Mouse (Mus musculus) T-cell, adult 2 months (primary cell): Measurements from ENCODE around the gene Rnaseh2c.

Source experiments
- DNase-seq: peaks from one replicate; pipeline ENCODE4 v3.0.0; 2022; ENCODE audit warnings: low spot score

Rnaseh2c gene

GRCm38 (mm10) chr19:5601752-5602541, at the start of gene Rnaseh2c:
Gene Rnaseh2c, plus strand, starts transcription at chr19:5601873.
- DNase-seq, result peak; percentile 89

- DNase-seq, result no peak
These were observed 47.9 kb upstream of the Rnaseh2c start for GRCm38 (mm10) chr19:5553802-5554201.

GRCm38 (mm10) chr19:5554212-5554611, 47.5 kb upstream of the Rnaseh2c start:
- DNase-seq, result no peak

DNA sequence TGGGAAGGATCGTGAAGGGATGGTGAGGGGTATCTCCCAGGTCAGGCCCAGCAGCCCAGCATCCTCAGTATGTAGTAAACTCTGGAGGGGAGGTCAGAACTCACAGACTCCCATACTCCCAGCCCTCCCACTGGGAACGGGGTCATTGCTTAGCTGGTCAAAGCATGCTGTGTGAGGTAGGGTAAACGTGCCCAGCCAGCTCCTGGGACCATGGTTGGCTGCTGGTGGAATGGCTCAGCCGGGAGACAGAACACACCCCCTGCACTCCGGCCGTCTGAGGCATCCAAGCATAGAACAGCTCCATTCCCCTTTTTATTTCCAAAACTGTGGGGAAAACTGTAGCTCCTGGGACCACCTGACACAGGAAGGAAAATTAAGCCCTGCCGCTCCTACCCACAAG, 43.5 kb upstream of the Rnaseh2c start:
- no peak for DNase-seq

- no peak for DNase-seq
These were observed 42.9 kb upstream of the Rnaseh2c start for GRCm38 (mm10) chr19:5558770-5559169.

GRCm38 (mm10) chr19:5559229-5559628, 42.4 kb upstream of the Rnaseh2c start:
- no peak for DNase-seq

DNA sequence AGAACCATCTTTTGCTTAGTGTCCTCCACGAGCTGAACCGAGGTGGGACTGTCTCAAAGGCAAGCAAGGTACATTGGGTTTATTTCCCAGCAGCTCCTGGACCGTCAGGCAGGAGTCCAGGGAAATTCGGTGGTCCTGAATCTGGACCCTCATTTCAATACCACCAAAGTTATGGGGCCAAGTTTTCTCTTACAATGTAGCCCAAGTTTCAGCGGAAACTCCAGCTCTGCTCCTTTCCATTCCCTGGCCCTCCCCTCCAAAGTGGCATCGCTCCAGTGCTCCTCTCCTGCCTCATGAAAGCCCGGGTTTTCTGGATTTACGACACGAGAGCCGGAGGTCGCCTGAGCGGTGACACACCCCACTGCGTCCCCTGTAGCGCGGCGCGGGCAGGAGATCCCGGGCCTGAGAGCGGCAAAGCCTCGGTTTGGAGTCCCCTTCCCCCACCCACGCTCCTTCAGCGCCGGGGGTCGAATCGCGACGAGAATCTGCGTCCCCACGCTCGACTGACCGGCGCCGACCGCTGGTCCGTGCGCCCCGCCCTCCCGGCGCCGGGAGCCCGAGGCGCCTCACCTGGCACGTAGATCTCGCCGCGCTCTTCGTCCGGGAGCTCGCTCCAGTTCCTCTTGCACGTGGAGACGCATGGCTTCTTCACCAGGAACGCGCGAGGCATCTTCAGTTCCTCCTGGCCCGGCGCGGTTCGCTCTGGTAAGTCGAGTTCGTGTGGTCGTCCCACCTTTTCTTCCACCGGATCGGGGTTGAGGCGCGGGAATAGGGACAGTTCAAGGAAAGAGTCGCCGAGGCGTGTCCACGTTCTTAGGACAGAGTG, 41.8 kb upstream of the Rnaseh2c start:
- DNase-seq, result no peak

DNA sequence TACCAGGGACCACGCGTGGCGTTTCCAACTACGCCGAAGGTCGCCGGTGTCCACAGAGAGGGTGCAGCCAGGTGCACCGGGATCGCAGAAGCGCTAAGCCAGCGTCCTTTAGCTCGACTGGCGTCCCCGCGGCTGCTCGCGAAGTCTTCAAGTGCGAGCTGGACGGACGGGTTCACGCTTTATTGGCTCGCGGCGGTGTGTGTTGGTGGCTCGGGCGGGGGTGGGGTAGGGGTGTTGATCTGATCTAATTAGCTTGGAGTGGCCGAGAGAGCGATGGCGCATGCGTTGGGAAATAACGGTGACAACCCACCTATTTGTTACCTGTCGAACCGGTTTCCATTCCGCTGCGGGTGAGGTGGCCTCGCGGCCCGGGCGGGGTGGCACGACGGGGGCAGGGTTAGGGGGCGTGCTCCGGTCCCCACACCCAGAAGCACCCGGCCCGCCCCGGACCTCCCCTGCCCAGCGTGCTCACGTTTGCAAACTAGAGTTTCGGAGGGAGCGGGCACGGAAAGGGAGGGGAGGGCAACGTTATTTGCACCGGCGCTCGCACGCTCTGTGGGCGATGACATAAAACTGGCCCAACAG, 41.1 kb upstream of the Rnaseh2c start, which contains the start of gene Ovol1:
TSS of gene Ovol1 (minus strand) at position 190 of the 585 bp plus-strand sequence.
- DNase-seq, result peak; percentile 19

DNA sequence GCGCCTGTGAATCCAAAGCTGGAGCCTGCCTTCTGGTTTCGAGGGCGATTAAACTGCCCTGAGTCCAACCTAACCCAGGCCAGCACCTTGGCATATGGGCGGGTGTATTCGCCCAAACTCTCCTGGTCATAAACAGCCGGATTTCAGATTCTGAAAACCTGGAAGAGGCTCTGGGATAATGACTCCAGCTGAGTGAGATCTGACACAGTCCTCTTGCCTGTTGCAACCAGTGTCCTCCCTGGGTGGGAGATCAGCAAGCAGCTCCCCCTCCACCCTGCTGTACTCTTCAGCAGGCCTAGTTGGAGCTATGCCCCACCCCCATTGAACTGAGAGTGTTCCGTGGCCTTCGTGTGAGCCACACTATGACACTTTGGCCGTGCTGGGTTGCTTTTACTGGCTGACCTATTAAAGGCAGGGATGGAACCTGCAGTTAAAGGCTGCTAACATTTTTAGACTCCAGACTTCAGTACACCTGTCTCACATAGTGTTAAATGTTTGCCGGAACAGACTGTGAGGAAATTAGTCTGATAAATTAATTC, 40.4 kb upstream of the Rnaseh2c start:
- no peak for DNase-seq

DNA sequence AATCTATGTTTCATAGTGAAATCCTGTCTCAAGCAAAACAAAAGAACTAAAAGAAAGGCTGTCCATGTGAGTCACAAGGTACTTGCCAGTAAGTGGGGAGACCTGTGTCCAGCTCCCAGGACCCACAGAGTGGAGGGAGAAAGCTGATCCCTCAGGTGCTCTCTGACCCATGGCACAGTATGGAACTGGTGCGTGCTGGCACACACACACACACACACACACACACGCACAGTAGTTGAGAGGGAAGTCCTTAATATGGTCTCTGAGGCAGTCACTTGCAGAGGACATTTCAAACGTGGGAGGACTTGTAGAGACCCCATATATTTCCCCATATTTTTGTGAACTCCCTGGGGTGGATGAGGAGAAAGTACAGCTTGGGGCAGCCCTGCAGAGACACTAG, 39.8 kb upstream of the Rnaseh2c start:
- no peak for DNase-seq

DNA sequence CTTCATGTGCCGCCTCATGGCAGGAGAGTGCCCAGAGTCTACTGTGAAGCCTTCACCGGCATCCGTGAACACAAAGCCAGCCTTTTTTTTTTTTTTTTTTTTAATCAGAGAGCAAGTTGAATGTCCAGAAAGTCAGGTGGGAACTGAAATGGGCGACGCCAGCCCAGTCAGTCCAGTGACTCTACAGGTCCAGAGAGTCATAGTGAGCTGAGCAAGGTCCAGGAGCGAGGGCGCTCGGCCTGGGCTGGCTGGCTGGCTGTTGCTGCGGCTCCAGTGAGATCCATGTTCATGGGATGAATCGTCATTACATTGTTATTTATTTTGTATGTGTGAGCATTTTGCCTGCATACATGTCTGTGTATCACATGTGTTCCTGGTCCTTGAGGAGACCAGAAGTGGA, 38.9 kb upstream of the Rnaseh2c start:
- DNase-seq, result no peak

GRCm38 (mm10) chr19:5566316-5566715, 35.4 kb upstream of the Rnaseh2c start:
- no peak for DNase-seq

GRCm38 (mm10) chr19:5567180-5567533, 34.5 kb upstream of the Rnaseh2c start:
- DNase-seq, result no peak

DNA sequence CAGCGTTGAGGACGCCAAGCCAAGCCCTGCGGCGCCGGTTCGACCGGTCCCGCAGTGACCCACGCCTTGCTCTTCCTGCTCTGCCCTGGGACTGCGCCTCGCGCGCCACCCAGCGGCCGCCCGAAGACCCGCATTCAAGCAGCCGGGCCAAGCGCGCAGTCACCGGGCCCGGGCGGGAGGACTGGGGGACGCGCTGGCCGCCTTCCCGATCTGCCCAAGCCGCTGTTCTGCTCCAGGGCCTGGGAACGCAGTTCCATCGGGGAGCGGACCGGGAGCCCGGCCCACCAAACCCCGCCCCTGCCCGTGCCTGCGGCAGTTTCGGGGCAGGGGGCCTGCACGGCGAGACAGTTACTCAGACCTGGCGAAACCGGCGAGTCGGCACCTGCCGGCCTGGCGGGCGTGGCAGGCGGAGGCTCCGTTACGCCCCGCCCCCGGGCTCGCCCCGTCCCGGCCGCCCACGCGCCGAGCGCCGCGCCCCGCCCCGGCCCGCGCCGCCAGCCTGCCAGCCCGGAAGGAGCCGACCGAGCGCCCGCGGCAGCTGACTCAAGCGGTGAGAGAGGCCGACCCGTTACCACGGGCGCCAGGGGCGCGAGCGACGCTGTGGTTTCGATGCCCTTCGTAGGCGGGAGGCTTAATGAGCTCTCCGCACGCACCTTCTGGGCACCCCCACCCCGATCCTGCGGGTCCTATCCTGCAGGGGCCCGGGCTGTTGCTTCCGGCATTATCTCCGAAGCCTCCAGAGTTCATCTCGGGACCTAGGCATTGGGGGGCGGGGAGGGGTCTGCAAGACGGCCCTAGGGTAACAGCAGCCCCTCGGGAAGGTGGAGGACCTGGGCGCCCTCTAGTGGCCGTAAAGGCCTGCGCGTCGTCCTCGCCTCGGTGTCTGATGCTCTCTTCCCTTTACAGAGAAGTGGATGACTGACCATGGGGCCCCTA, 33.9 kb upstream of the Rnaseh2c start, which contains the start of gene Ap5b1:
TSS of gene Ap5b1 (plus strand) at position 492 of the 936 bp plus-strand sequence.
- DNase-seq, result peak; percentile 85

GRCm38 (mm10) chr19:5568470-5569140, 33.1 kb upstream of the Rnaseh2c start:
- DNase-seq, result peak; percentile 74

GRCm38 (mm10) chr19:5569521-5569920, 32.2 kb upstream of the Rnaseh2c start:
- DNase-seq, result no peak

DNA sequence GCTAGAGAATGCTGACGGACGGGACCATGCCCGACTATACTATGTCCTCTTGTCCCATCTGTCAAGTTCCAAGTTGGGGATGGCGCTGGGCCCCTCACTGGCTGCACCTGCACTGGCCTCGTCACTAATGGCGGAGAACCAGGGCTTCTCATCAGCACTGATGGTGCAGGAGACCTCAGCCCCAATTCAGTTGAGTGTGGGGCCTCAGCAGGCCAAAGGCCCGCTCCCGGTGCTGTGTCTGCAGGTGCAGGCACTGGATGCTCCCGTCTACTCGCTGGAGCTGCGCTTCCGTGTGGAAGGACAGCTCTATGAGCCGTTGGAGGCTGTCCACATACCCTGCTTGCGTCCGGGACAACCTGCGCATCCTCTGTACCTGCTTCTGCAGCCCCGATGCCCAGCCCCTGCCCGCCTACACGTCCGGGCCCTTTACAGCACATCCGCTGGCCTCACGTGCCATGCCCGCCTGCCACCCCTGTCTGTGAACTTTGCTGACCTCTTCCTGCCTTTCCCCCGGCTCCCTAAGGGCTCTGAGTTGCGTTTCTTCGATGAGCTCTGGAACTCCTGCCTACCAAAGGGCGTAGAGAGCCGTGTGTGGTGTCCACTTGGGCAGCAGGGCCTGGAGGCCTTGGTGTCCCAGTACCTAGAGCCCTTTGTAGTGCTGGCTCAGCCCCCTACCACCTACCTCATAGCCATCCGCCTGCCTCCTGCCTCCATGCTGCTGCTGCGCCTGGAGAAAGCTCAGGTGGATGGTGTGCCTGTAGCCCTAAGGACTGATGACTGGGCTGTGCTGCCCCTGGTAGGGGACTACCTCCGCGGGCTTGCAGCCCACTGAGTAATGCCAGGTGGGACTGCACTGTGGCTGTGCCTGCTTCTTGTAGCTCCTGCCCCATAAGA, 31.1 kb upstream of the Rnaseh2c start:
- no peak for DNase-seq

- peak; percentile 68 for DNase-seq
These were observed 29.8 kb upstream of the Rnaseh2c start for GRCm38 (mm10) chr19:5571831-5572230.

DNA sequence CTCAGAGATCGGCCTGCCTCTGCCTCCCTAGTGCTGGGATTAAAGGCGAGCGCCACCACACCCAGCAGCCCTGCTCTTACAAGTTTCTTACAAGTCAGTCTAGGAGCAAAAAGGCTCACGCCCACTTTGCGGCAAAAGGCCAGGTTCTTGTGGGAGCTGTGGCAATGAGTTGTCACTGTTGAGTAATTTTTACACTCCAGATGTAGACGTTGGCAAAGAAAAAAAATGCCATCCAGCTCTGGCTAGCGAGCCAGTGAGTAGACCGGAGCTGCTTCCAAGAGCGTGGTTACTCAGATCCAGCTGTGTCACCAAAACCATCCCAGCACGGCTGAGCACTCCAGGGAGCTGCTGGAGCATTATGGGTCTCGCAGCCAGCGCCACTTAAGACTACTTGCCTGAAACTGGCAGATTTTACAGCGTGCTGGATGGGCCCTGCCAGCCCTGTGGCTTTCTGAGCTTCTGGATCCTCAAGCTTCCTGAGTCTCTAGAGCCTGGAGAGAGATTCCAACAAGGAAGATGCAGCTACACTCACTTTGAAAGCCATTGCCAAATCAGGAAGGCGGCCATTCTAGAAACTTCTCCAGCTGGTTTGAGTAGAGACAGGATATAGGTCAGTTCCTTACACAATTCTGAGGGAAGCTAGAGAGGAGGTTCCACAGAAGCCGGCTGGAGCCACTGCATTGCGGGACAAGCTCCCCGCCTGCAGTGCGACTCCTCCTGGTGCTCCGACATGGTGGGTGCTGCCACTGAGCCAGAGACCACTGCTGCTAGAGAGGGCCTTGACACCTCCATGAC, 29.1 kb upstream of the Rnaseh2c start:
- DNase-seq, result peak; percentile 20
